Mouse (Mus musculus) brain, embryonic 18.5 days (tissue): ENCODE data around the gene Tekt2.

Experiments
- DNase-seq: peaks from one replicate; pipeline ENCODE4 v3.0.0-alpha.2; 2012; ENCODE audit warnings: low read depth, low spot score

The Tekt2 gene

DNA sequence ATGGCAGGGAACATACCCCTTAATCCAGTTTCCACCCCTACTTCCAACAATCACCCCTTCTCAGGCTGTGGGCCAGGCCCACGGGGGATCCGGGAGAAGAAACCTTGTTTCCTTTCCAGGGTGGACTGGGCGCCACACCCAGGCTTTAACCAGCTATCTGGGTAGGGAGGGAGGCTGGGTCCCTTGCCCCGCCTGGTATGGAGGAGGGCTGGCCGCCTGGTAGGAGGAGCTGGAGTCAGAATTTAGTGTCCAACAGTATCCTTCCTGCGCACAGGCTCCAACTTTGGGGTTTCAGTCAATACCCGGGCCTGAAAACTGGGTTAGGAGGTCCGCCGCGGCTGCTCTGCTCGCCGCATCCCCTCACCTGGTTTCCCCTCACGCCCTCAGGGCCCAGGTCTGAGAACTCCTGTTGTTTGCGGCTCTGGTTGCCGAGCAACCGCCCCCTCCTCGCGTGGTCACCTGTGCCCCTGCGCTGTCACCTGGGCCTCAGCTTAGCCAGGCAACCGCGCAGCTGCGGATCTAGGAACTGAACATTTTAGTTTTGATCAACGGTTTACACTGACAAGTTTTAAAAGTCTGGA, at the start of gene Tekt2:
Gene Tekt2, minus strand, starts transcription at position 408 of the 581 bp plus-strand sequence.
- DNase-seq = no peak

DNA sequence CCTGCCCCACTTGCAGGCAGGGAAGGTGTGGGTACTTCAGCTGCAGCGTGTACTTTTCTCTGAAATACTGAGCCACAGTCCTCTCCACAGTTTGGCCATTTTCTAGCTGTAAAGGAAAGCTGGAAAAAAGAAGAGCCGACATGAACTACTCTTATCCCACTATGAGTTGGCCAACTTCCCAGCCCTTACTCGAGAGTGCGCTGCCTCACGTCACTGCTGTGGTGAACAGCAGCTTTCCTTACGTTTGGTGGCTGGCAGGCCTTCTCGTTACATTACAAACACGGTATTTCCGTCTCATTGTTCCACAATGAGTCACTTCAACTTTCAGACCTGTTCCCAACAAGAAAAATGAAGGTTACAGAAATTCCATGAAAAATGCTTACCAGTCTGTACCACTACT, 46.0 kb upstream of the Tekt2 start:
- DNase-seq = no peak

DNA sequence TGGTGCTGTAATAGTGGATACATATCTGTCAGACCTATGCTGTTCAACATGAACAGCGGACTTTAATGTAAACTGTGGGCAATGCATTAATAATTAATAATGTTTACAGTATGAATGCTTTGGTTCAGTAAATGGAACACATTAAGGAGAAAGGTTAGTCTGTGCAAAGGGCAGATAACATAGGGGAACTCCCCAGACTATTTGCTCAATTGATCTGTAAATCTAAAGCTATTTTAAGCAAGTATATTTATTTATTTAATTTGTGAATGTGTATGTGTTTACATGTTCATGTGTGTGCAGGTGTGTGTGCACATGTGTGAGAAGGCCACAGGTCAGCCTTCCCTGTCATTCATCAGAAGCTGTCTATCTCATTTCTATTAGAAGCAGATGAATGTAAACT, 34.6 kb upstream of the Tekt2 start:
- DNase-seq = no peak

DNA sequence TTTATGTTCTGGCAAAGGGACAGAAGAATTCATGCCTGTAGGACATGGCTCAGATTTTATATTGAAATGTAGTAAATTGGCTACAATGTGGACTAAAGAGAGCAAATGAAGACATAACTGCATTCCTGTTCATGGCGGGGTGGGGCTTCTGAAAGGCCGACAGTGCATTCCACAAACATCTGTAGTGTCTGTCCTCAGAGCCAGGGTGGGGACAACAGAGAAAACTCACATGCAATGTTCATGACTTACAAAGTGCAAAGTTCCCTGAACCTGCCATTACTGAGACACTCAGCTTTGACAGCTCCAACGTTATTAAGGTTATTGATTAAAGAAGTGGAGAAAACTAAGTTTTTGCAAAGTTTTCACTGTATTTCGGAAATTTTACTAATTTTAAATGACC, 18.0 kb upstream of the Tekt2 start:
- DNase-seq = no peak

DNA sequence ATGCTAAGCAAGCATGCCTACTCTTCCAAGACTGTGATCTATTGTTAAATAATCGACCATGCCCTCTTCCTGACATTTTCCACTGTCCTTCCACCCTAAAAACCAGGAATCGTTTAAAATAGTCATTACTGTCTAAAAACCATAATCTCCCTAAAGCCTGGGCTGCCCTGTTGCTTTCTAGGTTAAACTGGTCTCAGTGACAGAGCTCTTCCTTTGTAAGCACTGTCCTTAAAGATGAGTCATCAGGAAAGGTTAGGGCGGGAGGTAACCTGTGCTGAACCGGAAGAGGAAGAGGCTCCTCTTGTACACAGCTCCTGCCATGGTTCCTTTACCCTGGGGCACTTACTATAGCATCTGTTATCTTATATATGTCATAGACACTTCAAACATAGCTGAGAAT, 14.0 kb upstream of the Tekt2 start:
- no peak for DNase-seq

DNA sequence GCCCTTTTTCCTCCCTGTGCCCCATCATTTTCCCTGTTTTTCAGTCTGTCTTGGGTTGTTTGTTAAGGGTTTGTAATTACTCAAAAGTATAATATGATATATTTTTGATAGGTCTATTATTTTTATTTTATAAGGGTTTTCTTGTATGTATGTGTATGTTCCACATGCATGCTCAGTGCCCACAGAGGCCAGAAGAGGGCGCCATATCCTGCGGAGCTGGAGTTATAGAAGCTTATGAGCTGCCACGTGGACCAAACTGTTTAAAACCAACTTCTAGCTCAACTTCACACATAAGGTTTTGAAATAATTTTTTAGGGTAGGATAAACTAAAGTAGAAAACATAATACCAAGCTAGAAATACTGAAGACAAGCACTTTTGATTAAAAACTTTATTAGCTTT, 6.9 kb upstream of the Tekt2 start:
- DNase-seq = no peak

DNA sequence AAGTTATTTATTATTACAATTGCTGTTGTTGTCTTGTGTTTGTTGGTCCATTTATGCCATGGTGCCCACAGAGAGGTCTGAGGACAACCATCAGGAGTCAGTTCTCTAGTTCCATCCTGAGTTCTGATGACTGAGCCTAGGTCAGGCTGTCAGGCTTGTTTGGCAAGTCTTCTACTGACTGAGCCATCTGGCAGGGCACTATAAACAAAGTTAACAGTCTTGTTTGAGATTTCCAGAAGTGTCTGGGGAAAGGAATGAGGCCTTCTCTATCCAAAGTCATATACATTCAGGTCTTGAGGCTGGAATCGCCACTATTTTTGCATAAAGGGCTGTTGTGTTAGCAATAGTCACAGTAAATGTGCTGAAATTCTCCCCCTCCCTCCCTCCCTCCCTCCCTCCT, 6.3 kb upstream of the Tekt2 start:
- DNase-seq = no peak

DNA sequence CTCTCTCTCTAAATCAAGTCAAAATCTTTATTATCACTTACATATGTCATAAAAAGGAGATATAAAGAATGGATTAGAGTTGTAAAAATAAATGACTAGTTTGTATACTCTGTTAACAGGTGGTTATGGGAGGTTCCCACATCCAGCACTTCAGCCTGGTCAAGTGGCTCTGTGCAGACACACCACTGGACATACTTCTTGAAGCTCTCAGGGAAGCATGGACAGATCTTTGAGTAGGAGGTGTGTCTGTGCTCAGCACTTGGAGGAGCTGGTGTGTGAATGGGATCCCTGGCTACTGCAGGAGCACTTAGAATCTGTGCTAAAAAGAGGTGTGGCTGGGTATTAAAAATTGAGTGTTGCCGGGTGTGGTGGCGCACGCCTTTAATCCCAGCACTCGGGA, 4.8 kb upstream of the Tekt2 start:
- no peak for DNase-seq

DNA sequence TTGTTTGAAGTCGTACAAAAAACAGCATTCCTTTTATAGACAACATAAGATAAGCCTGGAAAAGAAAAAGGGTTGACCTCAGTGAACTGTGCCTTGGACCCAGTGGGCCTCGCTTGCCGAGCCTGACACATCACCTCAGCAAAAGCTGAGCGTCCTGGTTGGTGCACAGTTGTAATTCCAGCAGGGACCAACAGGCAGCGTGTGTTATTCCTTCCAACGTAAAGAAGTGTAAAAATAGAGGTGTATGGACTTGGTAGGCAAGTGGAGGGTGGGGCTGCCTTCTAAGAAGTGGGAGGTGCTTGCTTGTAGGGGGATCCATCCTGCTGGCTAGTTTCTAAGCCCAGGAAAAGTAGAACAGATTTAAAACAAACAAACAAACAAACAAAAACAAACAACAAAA, 548 bp upstream of the Tekt2 start:
- no peak for DNase-seq

DNA sequence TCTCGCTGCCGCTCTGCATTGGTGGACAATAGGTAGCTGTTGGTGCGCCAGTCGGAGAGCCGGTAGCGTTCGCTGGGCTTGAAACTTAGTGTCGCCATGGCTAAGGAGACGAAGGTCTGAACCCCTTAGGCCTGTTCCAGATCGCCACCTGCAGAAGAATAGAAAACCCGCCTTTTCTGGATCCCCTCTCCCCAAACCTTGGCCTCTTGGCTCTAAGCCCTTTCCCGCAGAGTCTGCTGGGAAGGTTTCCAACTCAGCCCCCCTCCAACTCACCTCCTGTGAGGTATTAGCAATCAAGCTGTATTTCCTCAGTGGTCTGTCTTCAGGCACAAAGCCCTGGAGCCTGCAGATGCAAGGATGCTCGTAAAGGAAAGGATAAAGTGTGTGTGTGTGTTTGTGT, 627 bp downstream of the Tekt2 start:
- no peak for DNase-seq

DNA sequence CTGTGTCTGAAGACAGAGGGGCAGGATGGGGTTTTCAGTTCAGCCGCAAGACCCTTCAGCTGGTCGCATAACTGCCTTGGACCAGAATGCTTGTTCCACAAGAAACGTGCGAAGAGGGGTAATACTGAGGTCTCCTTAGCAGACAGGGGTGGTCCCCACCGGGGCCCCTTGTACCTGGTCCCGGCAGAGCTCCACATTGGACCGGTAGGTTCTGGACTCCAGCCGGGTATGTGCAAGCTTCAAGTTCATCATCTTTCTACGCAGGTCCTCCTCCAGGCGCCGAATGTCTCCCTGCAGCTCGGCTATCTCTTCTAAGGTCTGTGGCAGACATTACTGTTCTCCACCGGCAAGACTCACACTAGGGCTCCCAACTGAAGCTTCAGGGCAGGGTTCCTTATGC, 2.8 kb downstream of the Tekt2 start:
- no peak for DNase-seq

DNA sequence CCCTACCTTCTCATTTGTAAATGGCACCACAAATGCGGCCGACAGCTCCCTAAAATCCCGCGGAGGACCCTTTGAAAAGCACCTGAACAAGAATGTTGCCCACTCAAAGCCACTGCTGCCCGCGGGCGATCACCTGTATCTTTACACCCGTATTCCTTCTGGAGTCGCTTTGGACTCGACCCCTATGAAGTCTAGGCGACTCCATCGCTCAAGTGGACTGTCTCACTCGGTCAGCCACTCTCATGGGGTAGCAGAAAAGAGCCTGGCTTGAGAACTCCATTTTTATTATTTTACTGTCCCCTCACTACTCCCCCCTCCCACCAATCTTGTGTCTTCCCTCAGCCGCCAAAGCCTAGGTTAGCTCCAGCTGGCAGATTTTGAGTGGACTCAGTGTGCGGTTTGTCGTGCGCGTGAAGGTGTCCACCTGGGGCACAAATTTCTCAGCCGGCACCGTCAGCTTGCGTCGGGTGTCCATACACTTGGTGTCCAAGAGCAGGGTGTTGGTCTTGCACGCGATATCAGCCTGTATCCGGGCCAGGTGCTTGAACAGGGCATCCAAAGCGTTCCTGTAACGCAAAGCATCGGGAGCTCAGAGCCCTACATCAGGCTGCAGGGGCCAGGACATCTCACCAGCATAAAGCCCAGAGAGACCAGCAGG, 3.5 kb downstream of the Tekt2 start:
- no peak for DNase-seq

DNA sequence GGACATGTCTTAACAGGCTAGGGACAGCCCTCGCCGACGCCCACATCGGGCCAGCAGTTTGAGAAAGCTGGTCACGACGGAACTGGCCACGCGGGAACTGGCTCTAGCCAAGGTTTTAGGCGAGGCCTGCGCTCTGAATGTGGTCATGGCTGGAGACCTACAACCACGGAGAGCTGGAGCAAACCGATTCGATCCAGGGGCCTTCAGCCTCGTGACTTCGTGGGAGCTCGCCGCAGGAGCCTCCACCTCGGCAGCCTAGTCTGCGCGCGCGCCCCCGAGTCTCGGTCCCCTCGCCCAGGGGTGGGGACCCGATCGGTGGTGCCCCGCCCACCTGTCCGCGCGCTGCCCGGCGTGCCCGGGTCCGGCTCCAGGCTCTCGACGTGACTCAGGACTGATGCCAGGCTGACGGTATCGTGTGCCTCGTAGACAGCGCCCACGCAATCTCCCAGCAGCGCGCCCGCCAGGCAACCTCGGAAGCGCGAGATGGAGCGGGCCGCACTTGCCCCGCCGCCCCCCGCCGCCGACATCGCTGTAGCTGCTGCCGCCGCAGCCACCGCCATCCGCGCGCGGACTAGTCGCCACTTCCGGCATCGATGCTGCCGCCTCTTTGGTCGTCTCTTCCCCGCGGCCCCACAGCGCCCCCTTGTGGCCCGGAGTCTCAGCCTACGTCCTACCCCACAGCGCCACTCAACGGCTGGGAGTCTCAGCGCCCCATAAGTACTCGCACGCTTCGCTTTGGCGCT, 4.2 kb downstream of the Tekt2 start, which contains the start of gene Adprhl2:
Gene Adprhl2, minus strand, starts transcription at position 593 of the 743 bp plus-strand sequence.
- DNase-seq = peak; percentile 89

DNA sequence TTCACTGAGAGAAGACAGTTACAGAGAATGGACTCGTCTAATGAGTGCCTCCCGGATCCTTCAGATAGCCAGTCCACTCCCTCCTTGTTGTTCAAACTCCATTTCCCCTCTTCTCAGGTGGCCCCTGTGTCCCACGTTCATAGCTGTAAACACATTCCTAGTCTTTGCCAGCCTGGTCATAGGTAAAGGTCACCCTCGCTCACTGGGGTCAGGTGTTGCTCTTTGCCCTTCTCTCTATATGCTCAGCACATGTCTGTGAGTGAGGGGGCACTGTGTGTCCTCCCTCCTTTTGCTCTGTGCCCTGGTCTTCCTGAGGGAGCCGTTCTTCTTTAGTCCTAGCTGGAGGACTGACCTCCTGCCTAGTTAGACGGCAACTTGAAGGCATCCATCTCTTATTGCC, 5.7 kb downstream of the Tekt2 start:
- no peak for DNase-seq

DNA sequence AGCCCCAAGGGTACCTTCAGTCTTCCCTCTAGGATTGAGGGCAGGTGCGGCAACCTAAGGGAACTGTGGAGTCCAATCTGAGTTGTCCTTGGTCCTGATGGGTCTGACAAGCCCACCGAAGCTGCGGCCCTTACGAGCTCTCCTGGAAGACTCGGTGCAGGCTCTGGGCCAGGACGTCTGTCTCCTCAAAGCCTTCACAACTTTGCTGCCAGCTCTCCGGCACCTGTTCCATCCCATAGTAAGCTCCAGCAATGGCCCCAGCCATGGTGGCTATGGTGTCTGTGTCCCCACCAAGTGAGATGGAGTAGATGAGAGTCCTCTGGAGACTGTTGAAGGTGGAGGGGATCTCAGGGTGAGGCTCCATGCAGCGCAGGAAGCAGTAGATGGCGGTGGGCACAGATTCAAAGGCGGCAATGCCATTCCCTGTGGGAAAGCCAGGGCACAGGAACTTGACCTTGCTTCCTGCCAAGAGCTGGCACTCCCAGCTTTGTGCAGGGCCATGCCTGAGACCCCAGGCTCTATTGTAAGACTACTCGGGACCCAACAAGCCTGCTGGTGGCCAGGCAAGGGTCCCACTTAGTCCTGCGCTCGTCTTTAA, 8.9 kb downstream of the Tekt2 start:
- no peak for DNase-seq

DNA sequence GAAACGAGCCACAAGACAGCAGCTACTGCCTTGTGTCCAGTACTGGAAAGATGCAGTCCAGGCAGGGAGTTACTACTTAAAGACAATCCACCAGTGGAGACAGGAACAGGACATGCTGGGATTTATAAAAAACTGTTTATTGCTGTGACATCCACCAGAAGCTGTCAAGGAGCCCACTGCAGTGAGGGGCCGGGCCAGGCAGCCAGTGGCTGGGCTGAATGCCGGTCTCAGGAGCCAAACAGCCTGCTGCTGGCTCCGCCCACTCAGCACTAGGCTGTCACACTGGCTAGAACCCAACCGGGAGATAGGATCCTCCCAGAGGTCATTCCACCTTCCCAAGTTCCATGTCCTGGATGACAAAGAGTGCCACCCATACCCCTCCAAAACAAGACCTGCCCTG, 9.6 kb downstream of the Tekt2 start:
- DNase-seq = no peak

DNA sequence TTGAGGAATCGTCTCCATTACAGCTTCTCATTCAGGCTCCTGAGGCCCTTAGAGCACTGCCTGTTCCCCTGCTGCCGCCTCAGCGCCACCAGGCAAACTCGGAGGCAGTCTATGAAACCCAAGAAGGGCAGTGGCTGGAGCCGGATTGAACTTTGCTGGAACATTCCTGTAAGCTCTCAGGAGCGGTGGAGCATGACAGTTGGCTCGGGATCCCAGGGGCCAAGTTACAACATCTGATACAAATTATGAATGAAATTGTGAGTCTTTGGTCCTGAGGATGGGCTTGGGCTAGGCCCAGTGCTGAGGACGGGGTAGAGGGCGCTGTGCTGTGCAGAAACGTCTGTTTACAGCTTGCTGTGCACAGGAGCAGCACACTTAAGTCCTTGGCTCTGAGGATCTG, 11.1 kb downstream of the Tekt2 start:
- no peak for DNase-seq

DNA sequence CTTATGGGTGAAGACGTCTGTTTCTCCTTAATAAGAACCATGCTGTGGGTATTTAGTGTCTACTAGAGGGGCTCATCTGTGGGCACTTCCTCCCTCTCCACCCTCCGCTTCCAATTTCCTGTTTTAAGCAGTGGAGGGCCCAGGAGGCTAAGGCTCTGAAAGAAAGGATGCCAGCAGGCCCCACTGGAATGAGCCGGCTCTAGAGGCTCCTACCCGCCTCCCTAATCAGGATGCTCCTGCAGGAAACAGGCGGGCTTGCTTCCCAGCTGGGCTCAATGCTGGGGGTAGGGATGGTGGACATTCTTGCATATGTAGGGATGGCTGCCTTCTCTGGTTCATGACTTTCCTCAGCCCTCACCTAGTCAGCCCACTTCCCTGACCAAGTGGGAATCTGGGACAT, 12.3 kb downstream of the Tekt2 start:
- DNase-seq = no peak

DNA sequence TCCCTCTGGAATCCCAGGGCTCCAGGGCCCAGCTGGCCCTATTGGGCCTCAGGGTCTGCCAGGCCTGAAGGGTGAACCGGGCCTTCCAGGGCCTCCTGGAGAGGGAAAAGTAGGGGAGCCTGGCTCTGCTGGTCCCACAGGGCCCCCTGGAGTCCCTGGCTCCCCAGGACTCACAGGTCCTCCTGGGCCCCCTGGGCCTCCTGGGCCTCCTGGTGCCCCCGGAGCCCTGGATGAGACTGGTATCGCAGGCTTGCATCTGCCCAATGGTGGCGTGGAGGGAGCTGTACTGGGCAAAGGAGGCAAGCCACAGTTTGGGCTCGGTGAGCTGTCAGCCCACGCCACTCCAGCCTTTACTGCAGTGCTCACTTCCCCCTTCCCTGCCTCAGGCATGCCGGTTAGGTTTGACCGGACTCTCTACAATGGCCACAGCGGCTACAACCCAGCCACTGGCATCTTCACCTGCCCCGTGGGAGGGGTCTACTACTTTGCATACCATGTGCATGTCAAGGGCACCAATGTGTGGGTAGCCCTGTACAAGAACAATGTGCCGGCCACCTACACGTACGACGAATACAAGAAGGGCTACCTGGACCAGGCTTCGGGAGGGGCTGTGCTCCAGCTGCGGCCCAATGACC, 13.8 kb downstream of the Tekt2 start:
- DNase-seq = no peak

DNA sequence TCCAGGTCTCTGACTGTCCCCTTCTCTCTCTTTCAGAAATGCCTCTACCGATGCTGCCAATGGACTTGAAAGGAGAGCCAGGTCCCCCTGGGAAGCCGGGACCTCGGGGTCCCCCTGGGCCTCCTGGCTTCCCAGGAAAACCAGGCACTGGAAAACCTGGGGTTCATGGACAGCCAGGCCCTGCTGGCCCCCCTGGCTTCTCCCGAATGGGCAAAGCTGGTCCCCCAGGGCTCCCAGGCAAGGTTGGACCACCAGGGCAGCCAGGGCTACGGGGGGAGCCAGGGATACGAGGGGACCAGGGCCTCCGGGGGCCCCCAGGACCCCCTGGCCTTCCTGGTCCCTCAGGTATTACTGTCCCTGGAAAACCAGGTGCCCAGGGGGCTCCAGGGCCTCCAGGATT, 15.1 kb downstream of the Tekt2 start:
- no peak for DNase-seq

DNA sequence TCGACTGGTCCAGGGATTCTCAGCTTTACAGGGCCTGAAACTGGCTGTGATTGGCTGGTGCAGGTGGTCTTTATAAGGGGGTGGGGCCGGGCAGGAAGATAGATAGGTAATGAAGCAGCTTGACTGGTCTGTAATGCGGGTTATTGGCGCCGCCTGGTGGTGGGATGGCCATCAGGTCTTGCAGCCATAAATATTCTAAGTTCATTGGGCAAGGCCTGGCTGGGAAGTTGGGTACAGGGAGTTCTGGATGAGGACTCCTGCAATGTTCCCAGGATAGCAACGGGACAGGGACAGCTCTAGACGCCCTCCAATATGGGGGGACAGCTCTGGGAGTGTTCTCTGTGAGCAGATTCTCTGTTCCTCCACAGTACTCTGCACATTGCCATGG, 15.6 kb downstream of the Tekt2 start:
- peak; percentile 49 for DNase-seq

DNA sequence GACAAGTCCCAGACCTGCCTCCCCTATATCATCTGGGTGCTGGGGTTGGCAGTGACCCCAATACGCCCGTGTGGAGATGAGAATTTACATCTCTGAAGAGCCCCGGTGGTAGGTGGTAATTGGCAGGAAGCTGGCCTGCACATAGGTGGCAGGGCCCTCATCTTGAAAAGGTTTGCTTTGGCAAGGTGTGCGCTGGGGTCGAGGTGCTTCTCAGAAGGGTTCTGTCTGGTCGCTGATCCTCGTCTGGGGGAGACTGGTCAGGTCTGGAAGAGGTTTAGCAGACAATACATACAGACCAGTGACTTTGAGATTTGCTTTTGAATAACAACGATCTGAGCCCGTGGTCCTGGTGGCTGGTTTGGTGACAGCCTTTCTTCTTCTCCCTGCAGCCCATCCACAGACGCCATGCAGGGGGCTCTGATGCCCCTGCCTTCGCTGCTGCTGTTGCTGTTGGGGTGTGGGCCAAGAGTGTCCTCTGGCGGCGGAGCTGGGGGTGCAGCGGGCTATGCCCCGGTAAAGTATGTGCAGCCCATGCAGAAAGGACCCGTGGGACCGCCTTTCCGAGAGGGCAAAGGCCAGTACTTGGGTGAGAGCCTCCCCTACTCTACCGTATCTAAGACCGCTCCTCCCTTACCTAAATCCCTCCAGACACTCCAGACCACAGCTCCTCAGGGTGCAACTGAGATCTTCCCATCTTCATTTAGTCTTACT, 16.1 kb downstream of the Tekt2 start:
- no peak for DNase-seq
